Mouse (Mus musculus): Measurements from ENCODE around the gene Ddc.

The Ddc gene

GRCm38 (mm10) chr11:11841590-11841989 lies 56.4 kb downstream of the Ddc start:
- DNase-seq: no peak

- no peak for DNase-seq
Measured at GRCm38 (mm10) chr11:11840746-11841145, 57.2 kb downstream of the Ddc start.

- DNase-seq: no peak
Measured at GRCm38 (mm10) chr11:11839874-11840273, 58.1 kb downstream of the Ddc start.

GRCm38 (mm10) chr11:11837384-11837783 lies 60.6 kb downstream of the Ddc start:
- no peak for DNase-seq

- DNase-seq: peak; percentile 62
Measured at GRCm38 (mm10) chr11:11836713-11837370, 61.1 kb downstream of the Ddc start.

GRCm38 (mm10) chr11:11836262-11836661 lies 61.7 kb downstream of the Ddc start:
- DNase-seq: no peak

- no peak for DNase-seq
Measured at GRCm38 (mm10) chr11:11835791-11836190, 62.2 kb downstream of the Ddc start.

GRCm38 (mm10) chr11:11835361-11835760 lies 62.6 kb downstream of the Ddc start:
- no peak for DNase-seq

- DNase-seq: peak; percentile 13
Measured at GRCm38 (mm10) chr11:11833100-11833499, 64.8 kb downstream of the Ddc start.

GRCm38 (mm10) chr11:11832755-11833084 lies 65.2 kb downstream of the Ddc start:
- peak; percentile 10 for DNase-seq

- DNase-seq: peak; percentile 7
Measured at GRCm38 (mm10) chr11:11831940-11832754, 65.8 kb downstream of the Ddc start.

- DNase-seq: peak; percentile 20
Measured at GRCm38 (mm10) chr11:11831526-11831925, 66.4 kb downstream of the Ddc start.

GRCm38 (mm10) chr11:11830884-11831495 lies 67.0 kb downstream of the Ddc start:
- peak; percentile 7 for DNase-seq

- DNase-seq: peak; percentile 63
Measured at GRCm38 (mm10) chr11:11829161-11830000, 68.6 kb downstream of the Ddc start.

- no peak for DNase-seq
Measured at GRCm38 (mm10) chr11:11828761-11829160, 69.2 kb downstream of the Ddc start.

- DNase-seq: no peak
Measured at GRCm38 (mm10) chr11:11828251-11828650, 69.7 kb downstream of the Ddc start.

GRCm38 (mm10) chr11:11826475-11826874 lies 71.5 kb downstream of the Ddc start:
- DNase-seq: no peak

- DNase-seq: no peak
Measured at GRCm38 (mm10) chr11:11825670-11826069, 72.3 kb downstream of the Ddc start.

GRCm38 (mm10) chr11:11824970-11825635 lies 72.8 kb downstream of the Ddc start:
- no peak for DNase-seq

GRCm38 (mm10) chr11:11823980-11824911 lies 73.7 kb downstream of the Ddc start:
- no peak for DNase-seq

Data from kidney, postnatal 10 days (tissue).